Mouse (Mus musculus) adrenal gland, postnatal 14 days (tissue): Measurements from ENCODE around the gene Glcci1. TPM values are rescaled to one million over a fixed set of nuclear protein-coding genes. Genes with fewer than 3 reads are reported as not detected.

Experiments used
- DNase-seq: peaks from one replicate; pipeline ENCODE4 v3.0.0; 2021; ENCODE audit warnings: mixed read lengths
- total RNA-seq: library from RNA; stranded (reverse); gene quantifications from 2 replicates; pipeline ENCODE4 v1.2.3, GENCODE M21; 2021

Gene Glcci1
- total RNA-seq, 1 experiment from 2014 or later: 28.1 TPM

DNA sequence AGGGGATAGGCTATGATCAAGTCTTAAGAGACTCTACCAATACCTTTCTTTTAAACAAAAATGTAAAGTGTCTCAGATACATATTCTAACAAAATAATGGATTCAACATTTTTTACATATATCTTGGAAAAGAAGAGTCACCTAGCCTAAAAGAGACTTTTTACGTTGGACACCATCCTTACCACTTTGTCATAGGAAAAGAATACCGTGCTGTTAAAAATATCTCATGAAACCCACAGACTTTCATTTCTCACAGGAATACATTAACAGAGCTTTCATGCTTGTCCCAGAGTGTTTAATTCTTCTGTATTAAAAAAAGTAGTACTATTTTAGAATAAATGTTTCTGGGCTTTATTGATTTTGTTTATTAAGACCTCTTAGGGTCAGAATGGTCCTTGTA is 41.8 kb downstream of the Glcci1 start:
- DNase-seq: no peak

- no peak for DNase-seq
These were observed 47.6 kb downstream of the Glcci1 start for GRCm38 (mm10) chr6:8556849-8557571.

GRCm38 (mm10) chr6:8560682-8561081 is 51.3 kb downstream of the Glcci1 start:
- no peak for DNase-seq

DNA sequence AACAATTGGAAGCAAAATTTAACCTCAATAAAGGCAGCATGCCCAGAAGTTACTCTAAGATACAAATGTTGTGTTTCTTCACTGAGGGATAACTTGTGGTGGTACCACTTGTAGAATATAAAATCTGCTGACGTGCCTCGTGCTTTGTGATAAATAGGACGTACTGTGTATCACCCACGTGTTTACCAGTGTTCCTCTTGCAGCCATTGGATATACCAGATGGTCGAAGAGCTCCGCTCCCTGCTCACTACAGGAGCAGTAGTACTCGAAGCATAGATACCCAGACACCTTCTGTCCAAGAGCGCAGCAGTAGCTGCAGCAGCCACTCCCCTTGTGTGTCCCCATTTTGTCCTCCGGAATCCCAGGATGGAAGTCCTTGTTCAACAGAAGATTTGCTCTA is 73.0 kb downstream of the Glcci1 start:
- DNase-seq: no peak

DNA sequence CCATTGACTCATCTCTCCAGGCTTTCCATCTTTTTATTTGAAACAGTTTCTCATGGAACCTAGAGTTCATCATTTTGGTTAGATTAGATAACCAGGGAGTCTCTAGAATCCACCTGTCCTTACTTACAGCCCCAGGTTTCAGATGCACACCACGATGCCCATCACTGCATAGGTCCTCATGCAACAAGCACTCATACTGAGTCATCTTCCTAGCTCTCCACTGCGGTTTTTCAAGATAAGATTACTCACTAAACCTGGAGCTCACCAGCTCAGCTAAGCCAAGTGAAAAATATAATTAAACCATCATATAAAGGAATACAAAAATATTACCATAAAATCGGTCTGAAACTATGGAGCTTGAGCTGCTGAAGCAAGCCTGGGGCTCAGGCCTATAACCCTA is 74.5 kb downstream of the Glcci1 start:
- DNase-seq: no peak

- DNase-seq: no peak
These were observed 82.3 kb downstream of the Glcci1 start for GRCm38 (mm10) chr6:8591665-8592064.

GRCm38 (mm10) chr6:8617369-8617768 is 108.0 kb downstream of the Glcci1 start:
- no peak for DNase-seq

DNA sequence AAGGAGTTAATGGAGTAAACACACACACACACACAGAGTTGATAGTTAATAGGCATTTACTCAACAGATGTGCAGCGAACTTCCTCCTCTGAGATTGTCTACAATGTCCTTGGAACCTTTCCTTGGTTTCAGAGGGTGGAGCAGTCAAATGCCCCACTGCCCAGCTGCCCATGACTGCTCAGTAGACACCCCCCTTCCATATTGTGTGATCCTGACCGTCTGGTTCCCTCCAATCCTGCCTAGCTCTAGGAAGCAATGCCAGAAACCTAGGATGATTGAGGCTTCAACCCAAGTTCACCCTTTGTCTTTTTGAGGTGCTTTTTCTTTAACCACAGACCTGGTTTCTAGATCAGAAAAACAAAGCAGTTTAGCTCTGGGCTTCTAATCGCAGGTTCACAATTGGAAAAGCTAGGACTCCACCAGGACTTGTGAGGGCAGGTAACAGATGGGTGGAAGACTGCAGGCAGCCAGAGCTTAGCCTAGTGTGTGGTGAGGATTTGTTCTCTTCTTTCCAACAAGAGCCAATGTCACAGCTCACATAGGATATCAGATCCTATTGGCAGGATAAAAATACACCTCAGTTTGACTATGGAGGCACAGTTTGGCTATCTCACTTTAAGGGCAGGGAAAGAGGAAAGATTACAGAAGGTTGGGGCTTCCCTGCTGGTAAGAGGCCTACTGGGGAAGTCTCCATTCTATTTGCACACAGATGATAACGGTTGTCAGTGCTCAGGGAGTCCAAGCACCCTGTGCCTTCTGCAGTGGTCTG is 110.4 kb downstream of the Glcci1 start:
- no peak for DNase-seq

GRCm38 (mm10) chr6:8623045-8623444 is 113.6 kb downstream of the Glcci1 start:
- DNase-seq: no peak

- no peak for DNase-seq
These were observed 118.8 kb downstream of the Glcci1 start for GRCm38 (mm10) chr6:8628226-8628625.

DNA sequence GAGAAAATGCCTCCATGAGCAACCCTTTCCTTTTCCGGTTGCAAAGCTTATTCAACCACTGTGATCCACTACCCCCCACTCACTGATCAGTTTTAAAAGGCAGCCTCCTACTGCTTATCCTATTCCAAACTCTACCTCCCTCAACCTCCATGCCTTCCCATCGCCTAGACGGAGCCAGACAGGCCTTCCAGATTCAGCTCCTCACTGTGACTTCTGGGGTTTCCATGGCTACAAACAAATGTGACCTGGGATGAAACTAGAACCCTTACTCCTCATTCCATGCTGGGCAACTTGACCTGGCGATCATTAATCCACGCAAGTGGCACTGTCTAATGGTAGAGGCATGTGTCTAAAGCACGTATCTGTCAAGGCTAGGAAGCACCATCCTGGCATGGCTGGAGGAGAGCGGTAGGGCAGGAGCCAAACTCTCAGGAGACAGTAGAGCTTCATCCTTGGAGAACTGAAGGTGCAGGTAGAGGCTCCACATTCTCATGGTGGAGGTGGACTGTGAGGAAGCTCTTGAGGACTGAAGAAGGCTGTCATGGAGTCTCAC is 119.4 kb downstream of the Glcci1 start:
- no peak for DNase-seq

- DNase-seq: peak; percentile 21
These were observed 121.1 kb downstream of the Glcci1 start for GRCm38 (mm10) chr6:8630531-8630930.

DNA sequence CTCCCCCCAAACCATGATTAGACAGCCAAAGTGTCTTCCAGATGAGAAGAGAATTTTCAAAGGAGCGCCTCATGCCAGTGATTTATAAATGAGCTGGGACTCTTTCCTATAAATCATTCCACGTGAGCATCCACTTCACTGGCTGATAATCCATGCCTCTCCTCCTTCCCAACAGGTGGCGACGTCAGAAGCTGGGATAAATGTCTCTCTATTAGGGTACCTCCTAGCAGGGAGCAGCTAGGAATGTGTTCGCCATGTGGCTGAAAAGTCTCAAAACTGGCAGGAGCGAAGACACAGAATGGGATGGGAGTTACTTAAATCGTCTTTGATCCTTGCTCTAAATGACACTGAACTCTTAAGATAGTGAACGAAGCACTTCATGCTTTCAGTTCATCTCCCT is 122.0 kb downstream of the Glcci1 start:
- DNase-seq: no peak

- DNase-seq: no peak
These were observed 122.7 kb downstream of the Glcci1 start for GRCm38 (mm10) chr6:8631986-8632632.

- DNase-seq: no peak
These were observed 123.3 kb downstream of the Glcci1 start for GRCm38 (mm10) chr6:8632701-8633100.

DNA sequence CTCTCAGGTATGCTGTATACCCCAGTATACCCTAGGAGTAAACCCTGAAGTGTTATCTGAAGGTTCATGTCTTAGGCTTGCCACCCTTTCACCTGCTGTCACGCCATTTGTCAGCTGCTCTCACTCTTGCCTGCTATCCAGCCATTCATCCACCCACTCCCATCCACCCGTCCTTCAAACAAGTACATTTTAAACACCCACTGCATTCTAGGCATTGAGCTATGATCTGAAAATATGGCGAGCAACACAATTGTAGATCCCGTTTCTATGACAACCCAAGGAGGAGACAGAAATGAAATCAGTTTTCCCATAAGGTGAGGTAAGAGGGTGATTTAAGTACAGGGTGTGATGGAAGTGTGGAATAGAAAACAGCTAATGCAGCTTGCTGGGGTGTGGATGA is 128.7 kb downstream of the Glcci1 start:
- no peak for DNase-seq

GRCm38 (mm10) chr6:8638899-8639298 is 129.5 kb downstream of the Glcci1 start:
- DNase-seq: no peak

GRCm38 (mm10) chr6:8639526-8639925 is 130.1 kb downstream of the Glcci1 start:
- no peak for DNase-seq

GRCm38 (mm10) chr6:8640863-8641262 is 131.5 kb downstream of the Glcci1 start:
- DNase-seq: no peak

DNA sequence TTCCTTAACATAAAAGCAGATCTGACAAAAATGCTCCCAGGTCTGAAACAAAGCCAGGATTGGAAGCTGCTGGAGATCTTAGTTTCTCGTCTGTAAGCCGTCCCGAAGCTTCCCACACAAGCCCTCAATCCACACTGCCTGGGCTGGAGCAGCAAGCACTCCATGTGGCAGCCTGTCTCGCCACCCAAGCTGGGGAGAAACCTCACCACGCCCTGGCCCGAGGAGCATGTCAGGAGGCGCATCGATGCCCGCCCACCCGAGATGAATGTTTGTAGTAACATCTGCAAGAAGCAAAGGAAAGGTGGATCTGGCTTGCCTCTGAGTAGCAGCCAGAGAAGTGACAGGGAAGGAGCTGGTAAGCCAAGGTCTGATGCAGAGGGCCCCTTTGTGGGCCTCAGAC is 135.3 kb downstream of the Glcci1 start:
- no peak for DNase-seq

GRCm38 (mm10) chr6:8645708-8646107 is 136.3 kb downstream of the Glcci1 start:
- DNase-seq: no peak
